Mouse (Mus musculus) intestine, postnatal 0 days (tissue): ENCODE results near the gene Jup. TPM values are rescaled to one million over a fixed set of nuclear protein-coding genes. Genes with fewer than 3 reads are reported as not detected.

ENCODE experiments used
- ATAC-seq: fragments of 200-750 bp; cut with Nextera tagmentation; 2 replicates; pipeline ENCODE4 v1.8.0; 2017; ENCODE audit warnings: mild to moderate bottlenecking, moderate TSS enrichment, moderate library complexity
- H3K27ac ChIP-seq: fragments of 300-500 bp; sonication (generic); 2 replicates; pipeline ENCODE4 v1.5.1; 2014; ENCODE audit warnings: mild to moderate bottlenecking, low read depth, low read length, moderate library complexity
- H3K27me3 ChIP-seq: fragments of 300-500 bp; sonication (generic); replicated peaks from 2 replicates; pipeline ENCODE4 v1.6.1; 2014; ENCODE audit warnings: low read length, mixed read lengths; ENCODE audit not compliant: control insufficient read depth, insufficient read depth
- H3K36me3 ChIP-seq: fragments of 300-500 bp; sonication (generic); 2 replicates; pipeline ENCODE4 v1.6.1; 2014; ENCODE audit warnings: mild to moderate bottlenecking, moderate library complexity; ENCODE audit not compliant: control insufficient read depth, insufficient read depth
- H3K4me1 ChIP-seq: fragments of 300-500 bp; sonication (generic); replicated peaks from 2 replicates; pipeline ENCODE4 v1.6.1; 2014; ENCODE audit warnings: antibody characterized with exemption, low read length, mixed read lengths; ENCODE audit not compliant: control insufficient read depth, insufficient read depth
- H3K4me2 ChIP-seq: fragments of 300-500 bp; sonication (generic); replicated peaks from 2 replicates; pipeline ENCODE4 v1.6.1; 2014; ENCODE audit warnings: low read depth, mild to moderate bottlenecking, moderate library complexity
- H3K4me3 ChIP-seq: fragments of 300-500 bp; sonication (generic); 2 replicates; pipeline ENCODE4 v1.5.1; 2014; ENCODE audit warnings: low read depth, low read length
- H3K9ac ChIP-seq: fragments of 300-500 bp; sonication (generic); 2 replicates; pipeline ENCODE4 v1.6.1; 2014; ENCODE audit warnings: mild to moderate bottlenecking, low read depth, low read length
- H3K9me3 ChIP-seq: fragments of 300-500 bp; sonication (generic); 2 replicates; pipeline ENCODE4 v1.6.1; 2016; ENCODE audit warnings: mixed run types; ENCODE audit not compliant: control insufficient read depth
- CTCF ChIP-seq: sonication (generic); IDR thresholded peaks from 2 replicates; pipeline ENCODE4 v1.5.1; 2016; ENCODE audit warnings: low read depth, mild to moderate bottlenecking, control low read depth, antibody characterized with exemption, moderate library complexity
- WGBS: fragments of 180-500 bp; shearing (Covaris S2); extraction: QIAGEN DNeasy Blood & Tissue Kit; methylation state at CpG from one replicate; pipeline ENCODE4 v1.1.7; 2014; 5-methylcytosine and 5-hydroxymethylcytosine counted together
- polyA plus RNA-seq: library from polyadenylated mRNA; unstranded; fragments of >200 nt; fragmentation: Nextera tagmentation; extraction: Ambion mirVana; gene quantifications from 2 replicates; pipeline ENCODE4 v1.2.1, GENCODE M21; 2015

The Jup gene
- polyA plus RNA-seq, 1 experiment from 2014 or later = 103 TPM

DNA sequence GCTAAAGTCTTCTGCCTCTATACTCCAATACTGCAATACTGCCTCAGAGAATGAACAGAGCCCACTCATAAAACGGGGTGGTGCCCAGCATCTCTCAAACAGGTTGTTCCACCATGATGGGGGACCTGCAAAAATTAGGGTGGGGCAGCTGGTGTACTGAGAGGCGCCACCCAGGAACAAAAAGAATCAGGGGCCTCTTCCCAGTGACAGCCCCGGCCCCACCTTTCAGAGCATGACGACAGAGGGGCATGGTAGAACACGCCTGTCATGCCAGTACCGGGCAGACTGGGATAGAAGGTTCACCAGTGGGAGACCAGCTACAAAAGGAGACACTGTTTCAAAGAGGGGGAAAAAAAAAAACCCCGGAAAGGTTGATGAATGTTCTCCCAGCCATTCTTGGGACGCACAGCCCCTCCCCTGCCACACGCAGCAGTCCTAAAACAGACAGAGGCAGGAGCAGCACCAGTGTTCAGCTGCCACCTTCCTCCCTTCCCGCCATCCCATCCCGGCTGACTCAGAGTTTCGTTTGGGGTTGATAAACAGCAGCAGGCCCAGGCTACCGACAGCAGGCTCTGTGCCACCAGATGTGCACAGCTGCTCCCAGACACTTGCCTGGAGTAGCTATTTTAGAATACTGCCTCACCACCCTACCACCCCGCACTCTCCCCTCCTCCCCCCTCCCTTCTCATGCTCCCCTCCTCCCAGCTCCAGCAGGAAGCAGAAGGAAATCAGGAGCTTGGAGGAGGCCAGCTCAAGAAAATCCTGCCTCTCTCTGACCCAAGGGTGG is 9.8 kb downstream of the Jup start:
- no peaks in the 10 kb centered on the region for H3K27me3 ChIP-seq
- no peak for TF ChIP-seq CTCF

GRCm38 (mm10) chr11:100387111-100387510 is 10.5 kb downstream of the Jup start:
- H3K4me2 ChIP-seq = peak overlapping the region; percentile 24
- H3K9ac ChIP-seq = no peak overlapping the region
- WGBS = 60% methylated on average over 6 of the region's 6 CpGs
- peaks cover 28% of the 10 kb centered on the region for H3K4me1 ChIP-seq
- no peaks in the 10 kb centered on the region for H3K9me3 ChIP-seq
- H3K36me3 ChIP-seq = peaks cover 43% of the 10 kb centered on the region
- TF ChIP-seq CTCF = no peak
- peak overlapping the region; percentile 54; the same call in 1 of the 2 replicates for H3K27ac ChIP-seq
- no peak overlapping the region for H3K4me3 ChIP-seq
- H3K27me3 ChIP-seq = no peaks in the 10 kb centered on the region
- ATAC-seq = no peak

More for the DNA sequence above, 9.8 kb downstream of the Jup start:
- Histone ChIP-seq H3K9ac (no peak overlapping the region), H3K4me2 (peak overlapping the region; percentile 24; the same call in 1 of the 2 replicates), H3K9me3 (no peaks in the 10 kb centered on the region), H3K27ac (peak overlapping the region; percentile 28; the same call in 1 of the 2 replicates), H3K36me3 (peaks cover 37% of the 10 kb centered on the region), H3K4me1 (peaks cover 30% of the 10 kb centered on the region), H3K4me3 (no peak overlapping the region)
- ATAC-seq = peak; percentile 18; the same call in 1 of the 2 replicates
- 9% methylated on average over 14 of the region's 14 CpGs for WGBS

DNA sequence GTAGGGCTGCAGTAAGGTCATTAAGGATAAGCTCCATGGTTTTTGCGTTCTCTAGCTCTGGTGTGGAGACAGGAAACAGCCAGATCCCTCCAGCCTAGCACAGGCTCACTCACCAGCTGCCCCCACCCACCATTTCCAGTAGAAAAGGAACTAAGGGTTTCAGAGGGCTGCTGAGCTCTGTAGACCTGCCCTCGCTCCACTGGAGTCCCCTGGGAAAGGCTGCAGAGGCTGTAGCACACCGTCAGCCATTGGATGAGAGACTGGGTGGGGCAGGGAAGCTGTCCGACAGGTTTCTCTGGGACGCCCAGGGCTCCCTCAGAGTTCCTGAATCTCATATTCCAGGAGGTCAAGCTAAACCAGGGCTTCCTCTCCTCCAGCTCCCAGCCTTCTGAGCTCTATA is 11.0 kb downstream of the Jup start:
- H3K4me2 ChIP-seq = peak overlapping the region; percentile 27
- peak; percentile 80 for ATAC-seq
- H3K4me1 ChIP-seq = peaks cover 28% of the 10 kb centered on the region
- no peak overlapping the region for H3K4me3 ChIP-seq
- peak overlapping the region; percentile 54 for H3K27ac ChIP-seq
- no peak for TF ChIP-seq CTCF
- peaks cover 49% of the 10 kb centered on the region for H3K36me3 ChIP-seq
- 24% methylated on average over 5 of the region's 5 CpGs for WGBS
- no peaks in the 10 kb centered on the region for H3K27me3 ChIP-seq
- no peak overlapping the region for H3K9ac ChIP-seq
- H3K9me3 ChIP-seq = no peaks in the 10 kb centered on the region

DNA sequence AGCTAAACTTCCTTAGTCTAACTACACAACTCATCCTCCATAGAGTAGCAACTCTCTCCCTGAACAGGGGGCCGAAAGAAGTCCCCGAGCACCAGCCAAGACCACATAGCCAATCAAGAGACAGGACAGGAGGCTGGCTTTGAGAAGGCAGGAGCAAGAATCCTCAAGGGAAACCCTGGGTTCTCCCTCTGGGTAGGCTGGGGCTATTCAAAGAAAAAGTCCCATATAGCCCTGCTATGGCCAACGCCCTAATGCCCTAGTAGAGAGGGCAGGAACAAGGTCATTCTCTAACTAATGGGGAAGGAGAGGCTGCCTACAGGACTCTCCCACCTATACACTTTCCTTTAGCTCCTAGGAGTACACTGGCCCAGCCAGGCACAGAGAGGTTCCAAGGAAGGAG is 12.5 kb downstream of the Jup start:
- no peak for ATAC-seq
- TF ChIP-seq CTCF = no peak

GRCm38 (mm10) chr11:100382682-100383081 is 14.9 kb downstream of the Jup start:
- no peak overlapping the region for H3K4me3 ChIP-seq
- H3K9me3 ChIP-seq = no peaks in the 10 kb centered on the region
- H3K27me3 ChIP-seq = no peaks in the 10 kb centered on the region
- 87% methylated on average over 6 of the region's 6 CpGs for WGBS
- H3K9ac ChIP-seq = no peak overlapping the region
- no peak for TF ChIP-seq CTCF
- no peak overlapping the region for H3K4me2 ChIP-seq
- H3K4me1 ChIP-seq = peaks cover 12% of the 10 kb centered on the region
- H3K36me3 ChIP-seq = peaks cover 82% of the 10 kb centered on the region
- ATAC-seq = no peak
- H3K27ac ChIP-seq = no peak overlapping the region

More for the DNA sequence above, 12.5 kb downstream of the Jup start:
- H3K4me3 ChIP-seq = no peak overlapping the region
- H3K4me1 ChIP-seq = peaks cover 22% of the 10 kb centered on the region
- H3K9me3 ChIP-seq = no peaks in the 10 kb centered on the region
- H3K9ac ChIP-seq = no peak overlapping the region
- no peak overlapping the region for H3K4me2 ChIP-seq
- no peaks in the 10 kb centered on the region for H3K27me3 ChIP-seq
- WGBS = 88% methylated on average over 3 of the region's 3 CpGs
- H3K27ac ChIP-seq = no peak overlapping the region
- peaks cover 62% of the 10 kb centered on the region for H3K36me3 ChIP-seq

- TF ChIP-seq CTCF = no peak
- no peaks in the 10 kb centered on the region for H3K27me3 ChIP-seq
- H3K27ac ChIP-seq = no peak overlapping the region
- WGBS = 93% methylated on average over 4 of the region's 4 CpGs
- H3K4me3 ChIP-seq = no peak overlapping the region
- peaks cover 90% of the 10 kb centered on the region for H3K36me3 ChIP-seq
- no peak overlapping the region for H3K4me2 ChIP-seq
- no peaks in the 10 kb centered on the region for H3K9me3 ChIP-seq
- H3K4me1 ChIP-seq = no peaks in the 10 kb centered on the region
- no peak for ATAC-seq
- no peak overlapping the region for H3K9ac ChIP-seq
These were observed 18.3 kb downstream of the Jup start for GRCm38 (mm10) chr11:100379311-100379710.
